Mouse (Mus musculus): ENCODE results near the gene Rad51. TPM values are rescaled to one million over a fixed set of nuclear protein-coding genes. Genes with fewer than 3 reads are reported as not detected.

Gene Rad51
- under 1 TPM; 0.60 to 0.64 TPM for total RNA-seq (2021)
- long read RNA-seq, experiment 1, partial matches to known transcripts, result 0 of 1 reads
- long read RNA-seq, experiment 1, other reads (novel, unspliced or antisense), result 1 of 1 reads
- long read RNA-seq, experiment 2, partial matches to known transcripts, result 0 of 1 reads
- long read RNA-seq, experiment 2, other reads (novel, unspliced or antisense), result 1 of 1 reads

- DNase-seq, result peak; percentile 90 to 93
Measured at GRCm38 (mm10) chr2:119112438-119113112, at the start of gene Rad51. Gene Rad51 (plus strand): TSS chr2:119112793.

- no peak for DNase-seq
Measured at GRCm38 (mm10) chr2:119072397-119072796, 40.2 kb upstream of the Rad51 start.

- no peak for DNase-seq
Measured at GRCm38 (mm10) chr2:119086156-119086555, 26.4 kb upstream of the Rad51 start.

- DNase-seq, result no peak
Measured at GRCm38 (mm10) chr2:119101552-119101951, 11.0 kb upstream of the Rad51 start.

GRCm38 (mm10) chr2:119106583-119106982, 6.0 kb upstream of the Rad51 start:
- DNase-seq, result no peak

GRCm38 (mm10) chr2:119108554-119108953, 4.0 kb upstream of the Rad51 start:
- peak; percentile 14 to 56 for DNase-seq

GRCm38 (mm10) chr2:119111060-119111459, 1.5 kb upstream of the Rad51 start:
- DNase-seq, result no peak

GRCm38 (mm10) chr2:119113121-119113925, 730 bp downstream of the Rad51 start:
- DNase-seq, result no peak

- DNase-seq, result no peak
Measured at GRCm38 (mm10) chr2:119136346-119136898, 23.8 kb downstream of the Rad51 start.

- DNase-seq, result no peak
Measured at GRCm38 (mm10) chr2:119145199-119145598, 32.6 kb downstream of the Rad51 start.

GRCm38 (mm10) chr2:119146435-119146834, 33.8 kb downstream of the Rad51 start:
- DNase-seq, result no peak

GRCm38 (mm10) chr2:119147160-119147678, 34.6 kb downstream of the Rad51 start:
- peak; percentile 4 to 13 for DNase-seq

GRCm38 (mm10) chr2:119147775-119148174, 35.2 kb downstream of the Rad51 start:
- no peak for DNase-seq

- no peak for DNase-seq
Measured at GRCm38 (mm10) chr2:119152255-119152654, 39.7 kb downstream of the Rad51 start.

- DNase-seq, result no peak
Measured at GRCm38 (mm10) chr2:119154683-119155082, 42.1 kb downstream of the Rad51 start.

GRCm38 (mm10) chr2:119155388-119155787, 42.8 kb downstream of the Rad51 start:
- no peak for DNase-seq

- peak in 1 of 2 experiments; percentile 49 for DNase-seq
Measured at GRCm38 (mm10) chr2:119156081-119156680, 43.6 kb downstream of the Rad51 start.

- DNase-seq, result peak; percentile 94 to 96
Measured at GRCm38 (mm10) chr2:119156681-119157572, 44.3 kb downstream of the Rad51 start, which contains the start of gene Rmdn3. Gene Rmdn3 (minus strand): TSS chr2:119157034.

- no peak for DNase-seq
Measured at GRCm38 (mm10) chr2:119157836-119158235, 45.2 kb downstream of the Rad51 start.

GRCm38 (mm10) chr2:119161247-119161646, 48.7 kb downstream of the Rad51 start:
- DNase-seq, result peak; percentile 28 to 40

- no peak for DNase-seq
Measured at GRCm38 (mm10) chr2:119163135-119163534, 50.5 kb downstream of the Rad51 start.

Measured in heart, adult 18-20 months (tissue).